Mouse (Mus musculus) forebrain, embryonic 15.5 days (tissue): ENCODE results near the gene Polr3b. TPM values are rescaled to one million over a fixed set of nuclear protein-coding genes. Genes with fewer than 3 reads are reported as not detected.

Source experiments
- ATAC-seq: fragments of 200-750 bp; cut with Nextera tagmentation; replicated peaks from 2 replicates; pipeline ENCODE4 v1.8.0; 2017; ENCODE audit warnings: mild to moderate bottlenecking, moderate TSS enrichment, moderate library complexity
- H3K27ac ChIP-seq: fragments of 300-500 bp; sonication (generic); replicated peaks from 2 replicates; pipeline ENCODE4 v1.5.1; 2015; ENCODE audit warnings: mild to moderate bottlenecking, inconsistent platforms
- H3K27me3 ChIP-seq: fragments of 300-500 bp; sonication (generic); 2 replicates; pipeline ENCODE4 v1.6.1; 2015; ENCODE audit warnings: inconsistent platforms
- H3K36me3 ChIP-seq: fragments of 300-500 bp; sonication (generic); 2 replicates; pipeline ENCODE4 v1.6.1; 2015; ENCODE audit warnings: mild to moderate bottlenecking, inconsistent platforms
- H3K4me1 ChIP-seq: fragments of 300-500 bp; sonication (generic); 2 replicates; pipeline ENCODE4 v1.6.1; 2015; ENCODE audit warnings: inconsistent platforms
- H3K4me2 ChIP-seq: fragments of 300-500 bp; sonication (generic); replicated peaks from 2 replicates; pipeline ENCODE4 v1.6.1; 2015; ENCODE audit warnings: mild to moderate bottlenecking, inconsistent platforms
- H3K4me3 ChIP-seq: fragments of 300-500 bp; sonication (generic); 2 replicates; pipeline ENCODE4 v1.5.1; 2015; ENCODE audit warnings: mild to moderate bottlenecking, inconsistent platforms
- H3K9ac ChIP-seq: fragments of 300-500 bp; sonication (generic); replicated peaks from 2 replicates; pipeline ENCODE4 v1.6.1; 2015; ENCODE audit warnings: mild to moderate bottlenecking, inconsistent platforms
- H3K9me3 ChIP-seq: fragments of 300-500 bp; sonication (generic); 2 replicates; pipeline ENCODE4 v1.6.1; 2016; ENCODE audit warnings: inconsistent platforms
- WGBS: fragments of 180-500 bp; shearing (Covaris S2); methylation state at CpG from one replicate; pipeline ENCODE4 v1.1.7; 2015; ENCODE audit warnings: mixed read lengths; 5-methylcytosine and 5-hydroxymethylcytosine counted together
- polyA plus RNA-seq: library from polyadenylated mRNA; unstranded; fragments of >200 nt; fragmentation: Nextera tagmentation; extraction: Ambion mirVana; gene quantifications from 2 replicates; pipeline ENCODE4 v1.2.1, GENCODE M21; 2015

The Polr3b gene
- polyA plus RNA-seq, 1 experiment from 2014 or later: 15.3 TPM

DNA sequence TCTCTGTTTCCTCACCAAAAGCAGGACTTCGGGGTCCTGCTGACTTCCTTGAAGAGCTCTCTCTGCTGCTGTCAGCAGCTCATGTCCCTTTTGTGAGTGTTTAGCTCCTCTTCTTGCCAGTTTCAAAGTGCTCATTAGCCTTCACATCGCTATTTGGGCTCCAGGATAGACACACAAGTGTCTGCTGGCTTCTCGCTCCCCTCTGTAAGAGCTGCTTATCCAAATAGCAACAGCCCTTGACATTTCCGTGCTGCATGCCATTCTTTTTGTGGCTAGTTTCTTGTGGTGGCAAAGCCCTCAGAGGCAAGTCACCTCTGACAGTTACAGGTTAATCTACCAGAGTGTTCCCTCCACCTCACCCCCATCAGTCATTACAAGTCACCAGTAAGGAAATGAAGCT, 56.3 kb downstream of the Polr3b start:
- 84% methylated on average over 4 of the region's 4 CpGs for WGBS
- Histone ChIP-seq H3K27ac (no peak overlapping the region), H3K27me3 (no peaks in the 10 kb centered on the region), H3K4me2 (no peak overlapping the region), H3K4me1 (no peaks in the 10 kb centered on the region), H3K9ac (no peak overlapping the region), H3K36me3 (peaks cover 28% of the 10 kb centered on the region), H3K9me3 (no peaks in the 10 kb centered on the region), H3K4me3 (no peak overlapping the region)
- ATAC-seq: no peak

DNA sequence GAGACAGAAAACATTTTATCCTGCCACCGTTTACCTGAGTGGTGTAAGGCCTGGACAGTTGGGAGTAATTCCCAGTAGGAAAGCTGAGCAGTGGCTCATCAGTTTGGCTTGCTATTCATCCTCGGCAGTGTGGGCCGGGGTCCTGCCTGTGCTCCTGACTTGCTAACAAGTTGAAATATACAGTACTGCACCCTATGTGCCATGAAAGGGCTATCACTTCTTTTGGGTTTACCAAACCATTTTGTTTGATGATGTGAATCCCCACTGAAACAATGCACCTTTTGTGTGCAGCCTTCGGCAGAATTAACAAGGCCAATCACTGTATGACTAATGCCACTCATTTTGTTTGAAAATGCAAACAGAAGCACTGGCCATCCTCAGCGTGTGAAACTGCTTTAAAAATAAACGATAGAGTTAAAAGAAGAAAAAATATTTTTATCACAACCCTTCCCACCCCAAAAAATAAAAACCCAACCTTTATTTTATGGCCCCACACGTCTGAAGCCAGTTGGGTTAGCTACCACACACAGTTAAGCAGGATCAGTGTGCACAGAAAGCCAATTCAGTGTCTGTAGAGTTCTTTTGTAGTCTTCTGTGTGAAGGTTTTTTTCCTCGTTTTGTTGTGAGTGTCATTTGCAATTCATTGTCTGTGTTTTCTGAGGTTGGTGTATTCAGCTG, 63.5 kb downstream of the Polr3b start:
- no peak overlapping the region for H3K4me2 ChIP-seq
- no peak overlapping the region for H3K9ac ChIP-seq
- no peaks in the 10 kb centered on the region for H3K9me3 ChIP-seq
- H3K36me3 ChIP-seq: no peaks in the 10 kb centered on the region
- no peaks in the 10 kb centered on the region for H3K27me3 ChIP-seq
- no peak overlapping the region for H3K4me3 ChIP-seq
- H3K27ac ChIP-seq: peak overlapping the region; percentile 39; the same call in 1 of the 2 replicates
- H3K4me1 ChIP-seq: peaks cover 18% of the 10 kb centered on the region
- 14% methylated on average over 8 of the region's 8 CpGs for WGBS
- no peak for ATAC-seq

DNA sequence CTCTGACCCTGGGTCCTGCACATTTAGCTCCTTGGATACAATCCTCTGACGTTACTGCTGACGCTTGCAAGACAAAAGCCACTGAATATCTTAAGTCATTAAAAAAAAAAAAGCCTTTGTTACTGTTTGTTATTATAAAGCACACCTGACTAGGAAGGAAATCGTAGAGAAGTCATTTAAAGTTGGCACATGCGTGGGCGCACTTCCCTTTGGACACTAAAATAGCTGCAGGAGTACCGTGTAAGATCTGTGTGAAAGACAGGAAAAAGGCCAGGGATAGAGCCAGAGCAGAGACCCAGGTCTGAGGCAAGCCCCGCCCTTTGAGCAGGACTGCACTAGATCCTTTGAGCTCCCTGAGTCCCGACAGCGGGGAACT, 64.0 kb downstream of the Polr3b start:
- no peak for ATAC-seq
- Histone ChIP-seq H3K36me3 (no peaks in the 10 kb centered on the region), H3K27ac (peak overlapping the region; percentile 32; the same call in 1 of the 2 replicates), H3K27me3 (no peaks in the 10 kb centered on the region), H3K9ac (no peak overlapping the region), H3K9me3 (no peaks in the 10 kb centered on the region), H3K4me2 (no peak overlapping the region), H3K4me1 (peaks cover 18% of the 10 kb centered on the region), H3K4me3 (no peak overlapping the region)
- WGBS: 13% methylated on average over 9 of the region's 9 CpGs

DNA sequence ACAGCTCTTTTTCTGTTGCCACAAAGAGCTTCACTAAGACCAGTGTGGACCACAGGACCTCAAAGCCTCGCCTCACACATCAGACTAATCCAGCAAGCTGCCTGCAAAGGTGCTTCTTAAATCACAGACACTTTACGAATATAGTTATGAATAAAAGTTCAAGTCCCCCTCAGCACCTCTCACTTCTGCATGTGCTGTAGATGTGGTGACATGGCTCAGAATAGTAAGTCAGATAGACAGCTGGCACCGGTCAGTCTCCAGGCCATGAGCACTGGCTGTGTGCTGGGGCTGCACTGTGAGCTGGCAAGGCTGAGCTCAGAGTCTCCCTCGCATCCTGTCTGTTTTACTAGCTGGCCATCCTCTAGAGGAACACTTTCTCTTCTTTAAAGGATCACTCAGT, 64.6 kb downstream of the Polr3b start:
- 0 out of 2 replicates have a peak, but pooled peaks have one; percentile 43 for ATAC-seq

DNA sequence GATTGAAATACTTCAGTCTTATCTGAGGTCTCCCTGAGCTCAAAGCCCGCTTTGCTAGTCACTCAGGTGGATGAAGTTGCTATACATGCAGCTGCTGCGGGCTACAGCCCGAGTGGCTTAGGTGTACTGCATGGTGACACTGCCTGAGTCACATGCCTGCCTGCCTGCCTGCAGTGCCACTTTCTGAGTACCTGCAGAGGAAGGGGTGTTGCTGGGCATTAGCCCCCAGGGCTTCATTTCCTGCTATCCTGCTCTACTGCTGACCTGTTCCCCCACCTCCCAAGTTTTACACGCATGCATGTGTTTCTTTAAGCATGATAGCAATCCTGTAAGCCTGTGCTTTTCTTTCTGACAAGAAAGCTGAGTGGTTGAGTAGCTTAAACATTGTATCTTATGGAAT, 65.6 kb downstream of the Polr3b start:
- Histone ChIP-seq H3K27me3 (no peaks in the 10 kb centered on the region), H3K36me3 (no peaks in the 10 kb centered on the region), H3K27ac (no peak overlapping the region), H3K9me3 (no peaks in the 10 kb centered on the region), H3K4me2 (no peak overlapping the region), H3K9ac (no peak overlapping the region), H3K4me1 (peaks cover 18% of the 10 kb centered on the region), H3K4me3 (no peak overlapping the region)
- no peak for ATAC-seq
- 86% methylated on average over 4 of the region's 4 CpGs for WGBS

More for the DNA sequence above, 64.6 kb downstream of the Polr3b start:
- no peaks in the 10 kb centered on the region for H3K36me3 ChIP-seq
- H3K4me2 ChIP-seq: no peak overlapping the region
- H3K27ac ChIP-seq: peak overlapping the region; percentile 32; the same call in 1 of the 2 replicates
- no peak overlapping the region for H3K4me3 ChIP-seq
- WGBS: 60% methylated on average over 4 of the region's 4 CpGs
- no peaks in the 10 kb centered on the region for H3K9me3 ChIP-seq
- peaks cover 18% of the 10 kb centered on the region for H3K4me1 ChIP-seq
- H3K27me3 ChIP-seq: no peaks in the 10 kb centered on the region
- H3K9ac ChIP-seq: no peak overlapping the region

DNA sequence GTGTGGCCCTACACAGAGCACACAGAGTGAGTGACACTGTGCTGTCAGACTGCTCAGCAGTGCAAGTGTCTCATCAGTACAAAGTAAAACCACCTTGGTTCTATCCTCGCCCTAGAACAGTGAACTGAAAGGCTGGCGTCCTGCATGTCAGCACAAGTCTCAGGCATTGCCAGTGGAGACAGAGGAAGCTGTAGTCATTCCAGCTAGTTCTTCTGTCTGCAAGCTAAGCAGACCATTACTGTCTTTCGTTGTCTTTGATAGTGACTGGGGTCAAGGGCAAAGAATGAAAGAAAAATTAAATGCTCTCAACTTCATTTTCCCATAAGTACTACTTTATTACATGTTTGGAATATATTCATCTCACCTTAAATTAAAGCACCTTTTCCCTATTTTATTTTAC, 67.8 kb downstream of the Polr3b start:
- Histone ChIP-seq H3K36me3 (no peaks in the 10 kb centered on the region), H3K9ac (no peak overlapping the region), H3K4me3 (no peak overlapping the region), H3K9me3 (no peaks in the 10 kb centered on the region), H3K27me3 (no peaks in the 10 kb centered on the region), H3K27ac (no peak overlapping the region), H3K4me1 (peaks cover 20% of the 10 kb centered on the region), H3K4me2 (no peak overlapping the region)
- no peak for ATAC-seq
- WGBS: 64% methylated on average over 3 of the region's 3 CpGs

DNA sequence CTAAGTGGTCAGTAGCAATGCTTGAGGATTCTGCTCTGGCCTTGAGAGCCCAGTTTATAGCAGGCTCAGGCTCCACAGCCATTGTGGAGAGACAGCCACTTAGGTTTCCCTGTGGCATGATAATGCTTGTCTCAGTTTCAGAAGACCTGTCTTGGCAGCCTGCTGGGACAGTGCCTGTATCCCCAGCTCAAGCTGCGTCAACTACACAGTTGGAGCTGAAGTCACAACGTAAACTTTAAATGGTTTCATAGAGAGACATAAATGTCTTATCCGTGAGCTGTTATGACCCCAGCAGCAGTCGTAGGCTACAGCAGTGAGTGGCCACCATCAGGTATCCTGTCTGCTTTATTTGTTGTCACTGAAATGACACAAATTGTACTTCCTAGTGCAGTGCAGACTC, 68.7 kb downstream of the Polr3b start:
- Histone ChIP-seq H3K4me2 (no peak overlapping the region), H3K27me3 (no peaks in the 10 kb centered on the region), H3K4me3 (no peak overlapping the region), H3K9me3 (no peaks in the 10 kb centered on the region), H3K9ac (no peak overlapping the region), H3K27ac (no peak overlapping the region), H3K4me1 (peaks cover 12% of the 10 kb centered on the region), H3K36me3 (no peaks in the 10 kb centered on the region)
- ATAC-seq: no peak
- WGBS: 76% methylated on average over 4 of the region's 4 CpGs

DNA sequence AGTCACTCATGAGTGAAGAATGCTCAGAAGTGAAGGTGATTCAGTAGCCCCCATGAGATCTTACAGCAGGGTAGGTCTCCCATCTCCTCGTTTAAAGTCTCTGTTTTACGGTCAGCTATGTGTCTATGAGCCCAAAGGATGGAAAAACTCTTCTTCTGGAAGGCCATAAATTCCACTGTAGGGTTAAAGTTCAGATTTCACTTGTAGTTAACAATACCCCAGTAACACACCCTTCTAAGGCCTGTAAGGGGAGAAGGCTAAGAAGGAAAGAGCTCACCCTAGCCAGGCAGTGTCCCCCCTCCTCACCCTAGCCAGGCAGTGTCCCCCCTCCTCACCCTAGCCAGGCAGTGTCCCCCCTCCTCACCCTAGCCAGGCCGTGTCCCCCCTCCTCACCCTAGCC, 69.6 kb downstream of the Polr3b start:
- Histone ChIP-seq H3K4me1 (peaks cover 5% of the 10 kb centered on the region; the same call in 1 of the 2 replicates), H3K9me3 (no peaks in the 10 kb centered on the region), H3K4me3 (no peak overlapping the region), H3K27ac (no peak overlapping the region), H3K36me3 (no peaks in the 10 kb centered on the region), H3K9ac (no peak overlapping the region), H3K27me3 (no peaks in the 10 kb centered on the region), H3K4me2 (no peak overlapping the region)
- no peak for ATAC-seq
- WGBS: 69% methylated on average over 3 of the region's 3 CpGs

DNA sequence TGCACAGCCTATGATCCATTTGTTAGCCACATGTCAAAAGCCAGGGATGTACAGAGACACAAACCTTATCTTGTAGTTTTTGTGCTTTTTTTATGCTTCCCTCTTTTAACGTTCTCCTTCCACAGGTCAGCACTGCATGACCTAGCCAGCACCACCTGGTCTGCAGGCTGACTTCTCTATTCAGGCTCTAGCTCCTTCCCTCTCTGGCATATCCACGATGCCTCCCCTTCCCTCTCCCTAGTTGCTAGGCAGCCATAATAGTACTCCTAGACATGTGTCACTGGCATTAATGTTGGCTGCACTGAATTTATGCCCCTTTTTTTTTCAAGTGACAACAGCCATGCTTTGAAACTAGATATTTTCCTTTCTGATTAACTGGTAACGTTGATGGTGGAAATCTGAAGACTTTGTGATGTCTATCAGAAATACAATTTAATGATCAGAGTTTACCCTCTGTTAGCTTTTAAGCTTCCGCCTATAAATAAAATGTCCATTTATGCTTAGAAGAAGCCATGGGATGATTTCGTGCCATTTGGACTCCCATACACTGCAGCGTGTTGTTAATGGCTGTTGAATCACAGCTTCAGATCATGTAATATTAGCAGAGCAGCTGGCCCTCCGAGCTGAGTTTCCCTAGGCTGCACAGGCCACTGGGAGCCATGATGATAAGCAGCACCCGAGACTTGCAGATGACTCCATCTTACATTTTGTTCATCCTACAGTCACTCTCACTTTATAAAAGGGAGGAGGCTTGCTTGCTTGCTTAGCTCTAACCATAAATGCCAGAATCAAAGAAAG, 71.9 kb downstream of the Polr3b start:
- H3K27ac ChIP-seq: no peak overlapping the region
- no peaks in the 10 kb centered on the region for H3K9me3 ChIP-seq
- no peak overlapping the region for H3K9ac ChIP-seq
- 0 out of 2 replicates have a peak, but pooled peaks cover 2% of the 10 kb centered on the region for H3K4me1 ChIP-seq
- WGBS: 71% methylated on average over 8 of the region's 8 CpGs
- H3K27me3 ChIP-seq: no peaks in the 10 kb centered on the region
- no peak overlapping the region for H3K4me2 ChIP-seq
- no peak overlapping the region for H3K4me3 ChIP-seq
- H3K36me3 ChIP-seq: peaks cover 14% of the 10 kb centered on the region; the same call in 1 of the 2 replicates
- ATAC-seq: no peak

DNA sequence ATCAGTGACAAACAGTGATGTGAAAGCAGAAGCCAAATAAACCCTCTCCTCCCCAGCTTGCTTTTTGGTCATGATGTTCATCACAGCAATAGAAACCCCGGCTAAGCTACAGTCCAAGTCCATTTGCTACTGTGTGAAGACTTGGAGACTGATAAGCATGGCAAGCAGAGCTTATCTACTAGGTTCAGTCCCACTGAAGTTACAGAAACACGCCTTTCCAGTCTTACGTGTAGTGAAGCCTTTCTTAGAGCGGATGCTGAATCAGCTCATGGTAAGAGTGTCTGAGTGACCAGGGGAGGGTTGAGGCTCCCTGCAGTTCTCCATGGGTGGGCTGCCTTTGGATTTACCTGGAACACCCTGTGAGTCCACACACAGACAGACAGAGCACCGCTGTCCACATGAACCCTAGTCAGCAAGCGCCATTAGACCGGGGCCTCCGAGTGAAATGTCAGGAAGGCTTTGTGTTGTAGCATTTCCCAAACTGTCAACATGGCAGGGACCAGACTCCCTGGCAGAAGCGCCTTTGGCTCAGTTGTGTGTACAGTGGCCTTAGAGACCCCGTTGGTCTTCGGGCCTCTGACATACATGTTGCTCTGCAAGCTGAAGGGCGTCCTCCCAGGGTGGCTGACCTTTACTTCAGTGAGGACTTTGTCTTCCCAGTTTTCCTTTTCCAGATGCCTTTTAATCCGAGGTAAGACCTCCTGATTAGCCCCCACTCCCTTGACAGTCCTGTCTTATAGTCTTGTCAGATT, 78.3 kb downstream of the Polr3b start:
- Histone ChIP-seq H3K4me1 (no peaks in the 10 kb centered on the region), H3K4me2 (no peak overlapping the region), H3K27me3 (no peaks in the 10 kb centered on the region), H3K9me3 (no peaks in the 10 kb centered on the region), H3K4me3 (no peak overlapping the region), H3K36me3 (peaks cover 31% of the 10 kb centered on the region), H3K27ac (no peak overlapping the region), H3K9ac (no peak overlapping the region)
- no peak for ATAC-seq
- WGBS: 92% methylated on average over 13 of the region's 13 CpGs

DNA sequence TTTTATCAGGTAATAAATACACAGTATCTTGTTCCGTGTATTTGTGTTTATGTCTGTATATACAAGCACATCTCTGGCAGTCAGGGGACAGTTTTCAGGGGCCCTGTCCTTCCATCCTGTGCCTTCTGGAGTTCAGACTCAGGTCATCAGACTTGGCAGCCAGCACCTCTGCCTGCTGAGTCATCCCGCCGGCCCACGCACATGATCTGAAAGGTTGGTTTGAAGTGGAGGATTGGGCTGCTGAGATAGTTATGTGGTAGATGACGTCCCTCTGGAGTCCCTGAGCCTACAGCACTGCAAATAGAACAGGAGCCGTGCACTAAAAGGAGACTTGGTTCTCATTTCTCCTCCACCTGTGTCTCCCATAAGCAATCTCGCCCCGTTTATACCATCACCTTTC, 79.0 kb downstream of the Polr3b start:
- no peak overlapping the region for H3K4me3 ChIP-seq
- H3K27ac ChIP-seq: no peak overlapping the region
- H3K4me1 ChIP-seq: no peaks in the 10 kb centered on the region
- no peaks in the 10 kb centered on the region for H3K9me3 ChIP-seq
- no peak for ATAC-seq
- no peak overlapping the region for H3K9ac ChIP-seq
- WGBS: 89% methylated on average over 8 of the region's 8 CpGs
- peaks cover 31% of the 10 kb centered on the region for H3K36me3 ChIP-seq
- no peak overlapping the region for H3K4me2 ChIP-seq
- peaks cover 2% of the 10 kb centered on the region; the same call in 1 of the 2 replicates for H3K27me3 ChIP-seq

DNA sequence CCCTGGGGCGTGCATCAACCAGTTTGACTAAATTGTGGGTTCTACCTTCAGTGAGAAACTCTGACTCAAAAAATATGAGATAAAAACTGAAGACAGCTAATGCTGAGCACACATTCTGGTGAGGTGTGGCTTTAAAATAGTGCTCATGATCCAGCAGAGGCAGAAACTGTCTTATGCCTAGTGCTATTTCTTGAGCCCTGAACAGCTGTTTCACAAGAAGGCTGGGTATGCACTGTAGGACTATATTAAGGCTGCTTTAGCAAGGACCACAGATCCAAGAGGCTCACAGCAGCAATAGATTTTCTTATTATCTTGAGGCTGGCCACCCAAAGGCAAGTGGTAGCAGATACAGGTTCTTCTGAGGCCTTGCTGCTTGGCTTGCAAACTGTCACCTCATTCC, 80.0 kb downstream of the Polr3b start:
- 100% methylated on average over 1 of the region's 1 CpGs for WGBS
- Histone ChIP-seq H3K27ac (no peak overlapping the region), H3K4me2 (no peak overlapping the region), H3K4me1 (peaks cover 6% of the 10 kb centered on the region), H3K9me3 (no peaks in the 10 kb centered on the region), H3K27me3 (peaks cover 2% of the 10 kb centered on the region; the same call in 1 of the 2 replicates), H3K9ac (no peak overlapping the region), H3K36me3 (peaks cover 30% of the 10 kb centered on the region), H3K4me3 (no peak overlapping the region)
- no peak for ATAC-seq
